Mouse (Mus musculus) embryonic facial prominence, embryonic 11.5 days (tissue): ENCODE measurements around the gene Hoxa10. TPM values are rescaled to one million over a fixed set of nuclear protein-coding genes. Genes with fewer than 3 reads are reported as not detected.

Experiments
- ATAC-seq: fragments of 200-750 bp; cut with Nextera tagmentation; replicated peaks from 2 replicates; pipeline ENCODE4 v1.8.0; 2017; ENCODE audit warnings: low read depth; ENCODE audit not compliant: insufficient number of reproducible peaks, low FRiP score, low TSS enrichment
- DNase-seq: peaks from one replicate; pipeline ENCODE4 v3.0.0-alpha.2; 2015; ENCODE audit warnings: low spot score
- H3K27ac ChIP-seq: fragments of 300-500 bp; sonication (generic); replicated peaks from 2 replicates; pipeline ENCODE4 v1.5.1; 2014; ENCODE audit warnings: mild to moderate bottlenecking, low read depth, low read length, control low read depth
- H3K27me3 ChIP-seq: fragments of 300-500 bp; sonication (generic); 2 replicates; pipeline ENCODE4 v1.6.1; 2014; ENCODE audit warnings: mild to moderate bottlenecking, low read length, moderate library complexity, mixed read lengths; ENCODE audit not compliant: control insufficient read depth, insufficient read depth
- H3K36me3 ChIP-seq: fragments of 300-500 bp; sonication (generic); replicated peaks from 2 replicates; pipeline ENCODE4 v1.6.1; 2014; ENCODE audit warnings: low read depth, mild to moderate bottlenecking, low read length, moderate library complexity, mixed read lengths; ENCODE audit not compliant: control insufficient read depth, insufficient read depth
- H3K4me1 ChIP-seq: fragments of 300-500 bp; sonication (generic); 2 replicates; pipeline ENCODE4 v1.6.1; 2014; ENCODE audit warnings: low read length, mixed read lengths; ENCODE audit not compliant: control insufficient read depth, insufficient read depth
- H3K4me2 ChIP-seq: fragments of 300-500 bp; sonication (generic); 2 replicates; pipeline ENCODE4 v1.6.1; 2014; ENCODE audit warnings: low read depth, mild to moderate bottlenecking, control low read depth, low read length, moderate library complexity
- H3K4me3 ChIP-seq: fragments of 300-500 bp; sonication (generic); 2 replicates; pipeline ENCODE4 v1.5.1; 2014; ENCODE audit warnings: low read depth, low read length, control low read depth
- H3K9ac ChIP-seq: fragments of 300-500 bp; sonication (generic); replicated peaks from 2 replicates; pipeline ENCODE4 v1.6.1; 2014; ENCODE audit warnings: mild to moderate bottlenecking, control low read depth, low read length
- H3K9me3 ChIP-seq: fragments of 300-500 bp; sonication (generic); replicated peaks from 2 replicates; pipeline ENCODE4 v1.6.1; 2016; ENCODE audit warnings: mild to moderate bottlenecking, low read length, inconsistent platforms, mixed read lengths; ENCODE audit not compliant: control insufficient read depth
- WGBS: fragments of 180-500 bp; shearing (Covaris S2); extraction: QIAGEN DNeasy Blood & Tissue Kit; methylation state at CpG from one replicate; pipeline ENCODE4 v1.1.7; 2014; 5-methylcytosine and 5-hydroxymethylcytosine counted together
- polyA plus RNA-seq: library from polyadenylated mRNA; unstranded; fragments of >200 nt; fragmentation: Nextera tagmentation; extraction: Ambion mirVana; gene quantifications from 2 replicates; pipeline ENCODE4 v1.2.1, GENCODE M21; 2014

Gene Hoxa10
- polyA plus RNA-seq, 1 experiment from 2014 or later, result not detected

DNA sequence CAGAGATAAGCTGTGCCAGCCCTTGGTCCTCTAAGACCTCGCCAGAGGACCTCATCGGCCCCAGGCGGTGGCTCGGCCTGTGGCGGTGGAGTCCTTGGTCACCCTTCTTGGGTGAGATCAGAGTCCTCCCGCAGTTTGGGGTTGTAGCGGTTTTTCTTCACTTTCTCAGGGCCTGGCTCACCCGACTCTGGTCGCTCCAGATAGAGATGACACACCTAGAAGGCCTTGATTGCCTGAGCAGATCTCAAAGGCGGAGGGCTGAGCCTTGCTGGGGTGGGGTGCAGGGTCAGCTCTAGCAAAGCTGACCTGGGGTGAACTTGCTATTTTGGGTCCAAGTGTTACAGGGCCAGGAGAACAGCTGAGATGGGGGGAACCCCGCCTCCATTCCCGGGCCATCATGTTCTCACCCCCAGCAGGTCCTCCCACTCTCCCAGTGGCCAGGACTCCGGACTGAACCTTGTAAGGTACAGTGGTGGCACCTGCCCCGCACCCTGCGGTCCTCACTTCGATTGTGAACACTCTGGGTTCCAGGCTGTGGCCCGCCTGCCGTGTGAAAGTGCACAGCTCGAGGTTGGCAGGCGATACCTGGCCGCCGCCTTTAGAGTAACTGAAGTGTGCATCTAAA, 33.1 kb upstream of the Hoxa10 start:
- ATAC-seq (no peak), DNase-seq (no peak)
- H3K9ac ChIP-seq, result no peak overlapping the region
- H3K4me3 ChIP-seq, result no peak overlapping the region
- H3K36me3 ChIP-seq, result no peaks in the 10 kb centered on the region
- no peaks in the 10 kb centered on the region for H3K9me3 ChIP-seq
- no peak overlapping the region for H3K4me2 ChIP-seq
- H3K27ac ChIP-seq, result no peak overlapping the region
- peaks cover 88% of the 10 kb centered on the region for H3K27me3 ChIP-seq
- WGBS, result 2% methylated on average over 22 of the region's 22 CpGs
- no peaks in the 10 kb centered on the region for H3K4me1 ChIP-seq

DNA sequence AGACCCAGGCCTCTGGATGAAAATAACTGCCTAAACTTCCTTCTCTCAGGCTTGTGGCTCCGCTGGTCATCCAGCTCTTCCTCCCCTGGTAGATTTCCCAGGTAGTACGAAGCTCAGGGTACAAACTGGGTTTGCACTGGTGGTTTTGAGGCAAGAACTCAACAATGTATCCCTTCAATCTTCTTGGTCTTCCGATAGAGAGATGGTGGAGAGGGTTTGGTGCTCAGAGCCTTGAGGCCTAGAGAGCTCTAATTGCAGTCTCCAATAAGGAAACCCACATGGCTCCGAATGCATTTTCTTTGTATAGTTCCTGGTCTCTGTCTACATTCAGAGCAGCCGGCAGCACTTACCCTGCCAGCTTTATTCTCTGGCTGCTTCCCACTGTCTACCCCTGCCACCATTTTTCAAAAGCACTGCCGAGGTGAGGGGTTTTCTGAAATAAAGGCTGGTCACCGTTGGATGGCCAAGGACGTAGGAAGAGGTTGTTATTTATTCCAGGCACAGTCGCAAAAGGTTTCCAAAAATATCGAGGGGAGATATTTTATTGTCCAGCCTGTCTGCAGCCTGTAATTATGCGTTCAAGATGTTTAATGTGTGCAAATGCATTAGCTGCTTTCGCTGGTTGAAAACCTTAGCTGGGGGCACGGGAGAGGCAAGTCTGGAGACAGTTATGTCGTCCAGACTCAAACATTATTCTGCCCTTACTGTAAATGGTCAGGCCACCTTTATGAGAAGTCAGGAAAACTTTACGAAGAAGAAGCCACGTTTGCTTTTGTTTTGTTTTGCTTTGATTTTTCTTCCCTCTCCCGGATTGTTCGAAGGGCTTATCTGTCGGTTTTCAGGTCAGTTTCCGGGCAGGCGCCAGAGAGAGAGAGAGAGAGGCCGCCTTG, 32.4 kb upstream of the Hoxa10 start:
- Histone ChIP-seq H3K27ac (no peak overlapping the region), H3K9ac (no peak overlapping the region), H3K9me3 (no peaks in the 10 kb centered on the region), H3K4me2 (no peak overlapping the region), H3K4me3 (no peak overlapping the region), H3K27me3 (peaks cover 92% of the 10 kb centered on the region), H3K36me3 (no peaks in the 10 kb centered on the region), H3K4me1 (no peaks in the 10 kb centered on the region)
- DNase-seq (no peak), ATAC-seq (no peak)
- whole genome bisulfite sequencing, result 3% methylated on average over 22 of the region's 22 CpGs

DNA sequence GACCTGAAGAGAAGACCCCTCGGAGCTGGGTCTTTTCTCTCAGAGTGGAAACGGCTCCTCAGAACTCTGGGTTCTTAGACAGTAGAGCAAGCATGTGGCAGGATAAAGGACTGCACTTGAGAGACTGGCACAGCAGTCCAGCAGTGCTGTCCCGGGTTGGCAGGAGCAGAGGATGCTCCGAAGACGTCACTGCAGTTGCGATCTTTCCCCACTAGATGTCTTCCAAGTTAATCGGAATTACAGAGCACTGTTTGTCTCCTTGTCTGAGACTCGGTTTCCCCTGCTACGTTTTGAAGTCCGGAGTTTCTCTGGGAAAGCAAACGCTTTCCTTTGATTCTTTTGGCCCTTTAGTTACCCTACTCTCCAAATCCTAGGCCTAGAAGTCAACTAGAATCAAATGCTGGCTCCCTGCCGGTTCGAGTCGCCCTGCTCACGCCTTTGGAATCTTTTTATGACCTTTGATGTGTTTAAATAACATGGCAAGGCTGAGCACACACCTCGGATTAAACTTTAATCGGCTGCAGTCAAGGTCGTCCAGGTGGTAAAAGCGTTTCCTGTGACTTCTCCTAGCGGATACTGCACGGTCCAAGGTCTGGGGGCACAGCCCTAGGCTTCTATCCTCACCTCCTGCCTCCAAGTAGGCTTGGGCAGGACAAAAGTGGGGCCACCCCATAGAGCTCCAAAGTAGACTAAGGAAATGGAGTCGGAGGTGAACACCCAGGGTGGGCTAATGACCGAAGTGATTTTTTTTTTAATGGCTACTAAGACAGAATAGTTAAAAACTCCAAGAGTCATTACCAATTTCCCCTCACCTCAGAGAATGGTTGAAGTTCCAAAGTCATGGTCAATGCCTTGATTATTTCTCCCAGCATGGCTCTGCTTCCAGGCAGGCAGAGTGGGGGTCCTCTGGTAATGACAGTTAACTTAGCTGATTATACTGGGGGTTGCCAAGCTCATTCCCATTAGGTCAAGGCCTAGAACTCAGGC, 30.1 kb upstream of the Hoxa10 start:
- H3K27me3 ChIP-seq, result peaks cover 88% of the 10 kb centered on the region
- DNase-seq (peak; percentile 83), ATAC-seq (0 out of 2 replicates have a peak, but pooled peaks have one; percentile 39)
- no peak overlapping the region for H3K27ac ChIP-seq
- no peak overlapping the region for H3K9ac ChIP-seq
- no peak overlapping the region for H3K4me3 ChIP-seq
- no peaks in the 10 kb centered on the region for H3K9me3 ChIP-seq
- WGBS, result 5% methylated on average over 23 of the region's 23 CpGs
- no peak overlapping the region for H3K4me2 ChIP-seq
- no peaks in the 10 kb centered on the region for H3K4me1 ChIP-seq
- H3K36me3 ChIP-seq, result no peaks in the 10 kb centered on the region

DNA sequence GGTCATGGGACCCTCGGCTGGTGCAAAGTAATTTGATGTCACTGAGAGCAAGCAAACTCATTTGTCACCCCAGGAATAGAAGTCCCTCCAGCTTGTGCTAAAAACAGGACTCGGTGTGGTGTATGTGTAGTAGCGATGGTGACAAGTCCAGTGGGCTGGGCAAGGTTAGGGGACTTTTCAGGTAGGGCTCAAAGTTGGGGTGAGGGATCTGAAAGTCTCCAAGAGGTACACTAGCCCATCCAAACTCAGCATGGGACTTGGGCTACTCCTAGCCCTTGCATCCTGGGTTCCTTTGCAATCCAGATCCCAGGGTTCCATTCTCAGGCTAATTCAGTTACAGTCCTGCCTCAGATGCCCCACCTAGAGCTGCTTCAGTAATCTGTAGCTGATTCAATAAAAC, 28.1 kb upstream of the Hoxa10 start:
- Histone ChIP-seq H3K4me1 (no peaks in the 10 kb centered on the region), H3K27ac (no peak overlapping the region), H3K36me3 (no peaks in the 10 kb centered on the region), H3K4me3 (no peak overlapping the region), H3K27me3 (peaks cover 89% of the 10 kb centered on the region), H3K9ac (no peak overlapping the region), H3K4me2 (no peak overlapping the region), H3K9me3 (no peaks in the 10 kb centered on the region)
- DNase-seq (no peak), ATAC-seq (no peak)
- 0% methylated on average over 3 of the region's 3 CpGs for WGBS

DNA sequence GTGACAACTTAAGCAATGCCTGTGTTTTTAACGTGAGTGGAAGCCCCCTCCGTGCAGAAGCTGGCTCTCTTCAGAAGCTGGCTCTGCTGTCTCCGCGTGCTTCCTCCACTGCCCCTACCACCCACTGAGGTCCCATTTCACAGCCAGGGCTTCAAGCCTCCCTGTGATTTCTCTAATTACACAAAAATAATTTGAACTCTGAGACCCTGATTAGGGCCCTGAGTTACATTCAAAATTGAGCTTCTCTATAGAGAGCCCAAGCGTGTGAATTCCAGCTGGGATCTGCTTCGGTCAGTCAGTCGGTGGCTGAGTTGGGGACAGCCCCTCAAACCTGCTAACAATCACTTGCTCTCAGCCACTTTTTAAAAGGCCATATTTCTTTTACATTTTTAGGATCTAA, 27.7 kb upstream of the Hoxa10 start:
- Histone ChIP-seq H3K36me3 (no peaks in the 10 kb centered on the region), H3K4me2 (no peak overlapping the region), H3K9ac (no peak overlapping the region), H3K27me3 (peaks cover 87% of the 10 kb centered on the region), H3K4me3 (no peak overlapping the region), H3K4me1 (no peaks in the 10 kb centered on the region), H3K9me3 (no peaks in the 10 kb centered on the region), H3K27ac (no peak overlapping the region)
- WGBS, result 3% methylated on average over 7 of the region's 7 CpGs
- DNase-seq, result no peak
- ATAC-seq, result no peak

DNA sequence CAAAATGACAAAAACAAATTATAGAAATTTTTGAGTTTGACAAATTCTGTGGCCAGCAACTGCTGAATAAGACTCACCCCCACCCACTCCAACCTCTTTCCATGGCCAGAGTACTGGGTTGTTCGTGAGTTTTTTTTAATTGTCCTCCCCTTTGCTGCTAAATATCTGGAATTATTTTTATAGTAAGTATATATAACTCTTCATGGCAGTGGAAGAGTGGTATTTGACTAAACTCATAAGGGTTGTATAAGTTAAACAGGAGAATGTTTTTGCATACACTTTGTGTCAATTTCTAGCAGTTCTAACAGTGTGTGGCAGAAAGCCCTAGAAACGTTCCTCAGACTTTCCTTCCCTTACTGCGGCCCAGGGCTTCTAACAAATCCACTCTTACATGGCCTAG, 27.0 kb upstream of the Hoxa10 start:
- DNase-seq (no peak), ATAC-seq (no peak)
- no peak overlapping the region for H3K27ac ChIP-seq
- H3K4me3 ChIP-seq, result no peak overlapping the region
- no peaks in the 10 kb centered on the region for H3K4me1 ChIP-seq
- 3% methylated on average over 3 of the region's 3 CpGs for WGBS
- H3K9ac ChIP-seq, result no peak overlapping the region
- H3K36me3 ChIP-seq, result no peaks in the 10 kb centered on the region
- H3K27me3 ChIP-seq, result peaks cover 83% of the 10 kb centered on the region
- no peaks in the 10 kb centered on the region for H3K9me3 ChIP-seq
- H3K4me2 ChIP-seq, result no peak overlapping the region

DNA sequence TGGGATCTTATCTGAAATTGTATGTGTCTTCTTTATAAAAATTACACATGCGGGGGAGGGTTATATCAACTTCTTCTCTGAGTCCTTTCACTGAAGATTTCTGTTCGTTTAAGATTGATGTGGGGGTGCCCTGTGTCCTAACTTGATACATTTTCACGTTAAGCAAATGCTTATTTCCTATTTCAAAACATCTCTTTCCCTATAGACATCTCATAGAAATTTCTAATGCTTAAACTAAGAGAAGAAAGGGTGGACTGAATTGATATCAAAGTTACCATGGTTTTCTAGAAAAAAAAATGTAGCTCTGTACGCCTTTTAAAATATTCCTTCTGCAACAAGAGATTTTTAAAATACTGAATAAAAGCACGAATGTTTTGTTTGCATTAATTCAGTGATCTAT, 26.6 kb upstream of the Hoxa10 start:
- no peak overlapping the region for H3K4me2 ChIP-seq
- H3K9me3 ChIP-seq, result no peaks in the 10 kb centered on the region
- no peak overlapping the region for H3K4me3 ChIP-seq
- H3K4me1 ChIP-seq, result no peaks in the 10 kb centered on the region
- no peak overlapping the region for H3K9ac ChIP-seq
- H3K36me3 ChIP-seq, result no peaks in the 10 kb centered on the region
- DNase-seq (no peak), ATAC-seq (no peak)
- peaks cover 83% of the 10 kb centered on the region for H3K27me3 ChIP-seq
- 13% methylated on average over 5 of the region's 5 CpGs for WGBS
- no peak overlapping the region for H3K27ac ChIP-seq
